Mouse (Mus musculus): ENCODE measurements around the gene Mtrr. TPM values are rescaled to one million over a fixed set of nuclear protein-coding genes. Genes with fewer than 3 reads are reported as not detected.
A peak's percentile ranks its signal among the peaks of the same experiment; 100 is the strongest.

Gene Mtrr
- 4.6 and 6.6 TPM in 2 replicates for polyA plus RNA-seq (2012; rRNA removed)

GRCm38 (mm10) chr13:68581747-68582516 is at the start of gene Mtrr, which contains the start of gene Fastkd3:
Mtrr (minus strand) TSS chr13:68582149.
Fastkd3 (plus strand) TSS chr13:68582234.
- under 1% methylated on average over 81 of the region's 81 CpGs for WGBS
- DNase-seq (ENCODE audit: low read depth, low spot score), result peak; percentile 75

- no peak for DNase-seq (ENCODE audit: low read depth, low spot score)
- WGBS, result 69% methylated on average over 3 of the region's 3 CpGs
Measured at GRCm38 (mm10) chr13:68627041-68627440, 45.1 kb upstream of the Mtrr start.

GRCm38 (mm10) chr13:68622792-68623191 is 40.8 kb upstream of the Mtrr start:
- WGBS, result 62% methylated on average over 6 of the region's 6 CpGs
- DNase-seq (ENCODE audit: low read depth, low spot score), result no peak

GRCm38 (mm10) chr13:68607652-68608405 is 25.9 kb upstream of the Mtrr start:
- DNase-seq (ENCODE audit: low read depth, low spot score), result no peak
- 29% methylated on average over 21 of the region's 21 CpGs for WGBS

GRCm38 (mm10) chr13:68605689-68606126 is 23.8 kb upstream of the Mtrr start:
- no peak for DNase-seq (ENCODE audit: low read depth, low spot score)

GRCm38 (mm10) chr13:68603085-68603484 is 21.1 kb upstream of the Mtrr start:
- WGBS, result 69% methylated on average over 6 of the region's 6 CpGs
- DNase-seq (ENCODE audit: low read depth, low spot score), result no peak

More at GRCm38 (mm10) chr13:68605689-68606126, 23.8 kb upstream of the Mtrr start:
- WGBS, result 4% methylated on average over 8 of the region's 11 CpGs

GRCm38 (mm10) chr13:68601184-68601583 is 19.2 kb upstream of the Mtrr start:
- 22% methylated on average over 6 of the region's 6 CpGs for WGBS
- DNase-seq (ENCODE audit: low read depth, low spot score), result no peak

- no peak for DNase-seq (ENCODE audit: low read depth, low spot score)
Measured at GRCm38 (mm10) chr13:68598953-68599352, 17.0 kb upstream of the Mtrr start.

- DNase-seq (ENCODE audit: low read depth, low spot score), result peak; percentile 66
- 6% methylated on average over 13 of the region's 13 CpGs for WGBS
Measured at GRCm38 (mm10) chr13:68597667-68598066, 15.7 kb upstream of the Mtrr start.

- 5% methylated on average over 10 of the region's 10 CpGs for WGBS
- DNase-seq (ENCODE audit: low read depth, low spot score), result no peak
Measured at GRCm38 (mm10) chr13:68597199-68597598, 15.2 kb upstream of the Mtrr start, which contains the start of gene 1700001L19Rik. 1700001L19Rik (plus strand) TSS chr13:68597421.

GRCm38 (mm10) chr13:68593797-68594196 is 11.8 kb upstream of the Mtrr start:
- 83% methylated on average over 1 of the region's 1 CpGs for WGBS
- no peak for DNase-seq (ENCODE audit: low read depth, low spot score)

GRCm38 (mm10) chr13:68588352-68588751 is 6.4 kb upstream of the Mtrr start:
- no peak for DNase-seq (ENCODE audit: low read depth, low spot score)

- 77% methylated on average over 7 of the region's 7 CpGs for WGBS
- DNase-seq (ENCODE audit: low read depth, low spot score), result no peak
Measured at GRCm38 (mm10) chr13:68585441-68585840, 3.5 kb upstream of the Mtrr start.

GRCm38 (mm10) chr13:68583961-68584360 is 2.0 kb upstream of the Mtrr start:
- 75% methylated on average over 11 of the region's 11 CpGs for WGBS
- no peak for DNase-seq (ENCODE audit: low read depth, low spot score)

GRCm38 (mm10) chr13:68582517-68582780 is 500 bp upstream of the Mtrr start:
- WGBS, result under 1% methylated on average over 11 of the region's 11 CpGs

GRCm38 (mm10) chr13:68581086-68581740 is 736 bp downstream of the Mtrr start:
- 14% methylated on average over 14 of the region's 14 CpGs for WGBS
- no peak for DNase-seq (ENCODE audit: low read depth, low spot score)

More at GRCm38 (mm10) chr13:68582517-68582780, 500 bp upstream of the Mtrr start:
- DNase-seq (ENCODE audit: low read depth, low spot score), result no peak

GRCm38 (mm10) chr13:68577945-68578344 is 4.0 kb downstream of the Mtrr start:
- WGBS, result 85% methylated on average over 7 of the region's 7 CpGs

GRCm38 (mm10) chr13:68574398-68574797 is 7.6 kb downstream of the Mtrr start:
- DNase-seq (ENCODE audit: low read depth, low spot score), result no peak
- WGBS, result 73% methylated on average over 4 of the region's 4 CpGs

More at GRCm38 (mm10) chr13:68577945-68578344, 4.0 kb downstream of the Mtrr start:
- no peak for DNase-seq (ENCODE audit: low read depth, low spot score)

- DNase-seq (ENCODE audit: low read depth, low spot score), result no peak
- 61% methylated on average over 10 of the region's 10 CpGs for WGBS
Measured at GRCm38 (mm10) chr13:68572966-68573913, 8.7 kb downstream of the Mtrr start.
